Mouse (Mus musculus): ENCODE measurements at regions not wholly inside any gene's neighbourhood (a gene's known extent, or its start where the extent isn't known, plus 50 kb on each side); places are given as distances from the start of the nearest gene placed in this dataset.
"Not testable (repeated sequence)": the region's sequence is repeated elsewhere in the genome, so short reads cannot be mapped to it uniquely, and the experiment has no call there.

- Histone ChIP-seq H3K27me3 (no peaks in the 10 kb centered on the region), H3K36me3 (no peaks in the 10 kb centered on the region), H3K9ac (no peak overlapping the region), H3K4me3 (replicated peaks) (no peak overlapping the region), H3K27ac (no peak overlapping the region), H3K4me1 (replicated peaks) (no peaks in the 10 kb centered on the region), H3K9me3 (replicated peaks) (no peaks in the 10 kb centered on the region), H3K4me2 (no peak overlapping the region)
- ATAC-seq (ENCODE audit: low read depth), result no peak
- no peak for DNase-seq
- 60% methylated on average over 1 of the region's 1 CpGs for WGBS (ENCODE audit: insufficient replicate concordance)
Observed at GRCm38 (mm10) chr19:18015371-18015770, 177.9 kb upstream of the Pcsk5 start.

- DNase-seq, result no peak
- 69% methylated on average over 7 of the region's 7 CpGs for WGBS (ENCODE audit: insufficient replicate concordance)
- no peak for ATAC-seq (ENCODE audit: low read depth)
Observed at GRCm38 (mm10) chr19:18012029-18012428, 174.6 kb upstream of the Pcsk5 start.

GRCm38 (mm10) chr19:17997561-17997960 lies 160.1 kb upstream of the Pcsk5 start:
- no peak overlapping the region for H3K4me2 ChIP-seq
- H3K9ac ChIP-seq, result no peak overlapping the region

More at GRCm38 (mm10) chr19:18012029-18012428, 174.6 kb upstream of the Pcsk5 start:
- Histone ChIP-seq H3K4me2 (no peak overlapping the region), H3K4me1 (replicated peaks) (no peaks in the 10 kb centered on the region), H3K4me3 (replicated peaks) (no peak overlapping the region), H3K27ac (no peak overlapping the region), H3K36me3 (no peaks in the 10 kb centered on the region), H3K9me3 (replicated peaks) (no peaks in the 10 kb centered on the region), H3K9ac (no peak overlapping the region), H3K27me3 (no peaks in the 10 kb centered on the region)

GRCm38 (mm10) chr19:17983416-17983815 lies 146.0 kb upstream of the Pcsk5 start:
- Histone ChIP-seq H3K4me1 (replicated peaks) (no peaks in the 10 kb centered on the region), H3K27ac (no peak overlapping the region)
- 61% methylated on average over 1 of the region's 1 CpGs for WGBS (ENCODE audit: insufficient replicate concordance)

More at GRCm38 (mm10) chr19:17997561-17997960, 160.1 kb upstream of the Pcsk5 start:
- DNase-seq, result no peak
- H3K4me3 ChIP-seq (replicated peaks), result no peak overlapping the region
- H3K4me1 ChIP-seq (replicated peaks), result no peaks in the 10 kb centered on the region
- H3K27me3 ChIP-seq, result no peaks in the 10 kb centered on the region
- no peaks in the 10 kb centered on the region for H3K9me3 ChIP-seq (replicated peaks)
- H3K36me3 ChIP-seq, result no peaks in the 10 kb centered on the region
- no peak overlapping the region for H3K27ac ChIP-seq
- 68% methylated on average over 3 of the region's 3 CpGs for WGBS (ENCODE audit: insufficient replicate concordance)
- no peak for ATAC-seq (ENCODE audit: low read depth)

GRCm38 (mm10) chr19:17965566-17965965 lies 128.1 kb upstream of the Pcsk5 start:
- no peak for DNase-seq
- Histone ChIP-seq H3K4me2 (no peak overlapping the region), H3K36me3 (no peaks in the 10 kb centered on the region), H3K27me3 (no peaks in the 10 kb centered on the region), H3K9me3 (replicated peaks) (no peaks in the 10 kb centered on the region; the same call in 1 of the 2 replicates), H3K9ac (no peak overlapping the region), H3K27ac (no peak overlapping the region), H3K4me1 (replicated peaks) (no peaks in the 10 kb centered on the region), H3K4me3 (replicated peaks) (no peak overlapping the region)
- ATAC-seq (ENCODE audit: low read depth), result no peak
- WGBS (ENCODE audit: insufficient replicate concordance), result 37% methylated on average over 1 of the region's 1 CpGs

More at GRCm38 (mm10) chr19:17983416-17983815, 146.0 kb upstream of the Pcsk5 start:
- DNase-seq, result no peak
- no peaks in the 10 kb centered on the region for H3K36me3 ChIP-seq
- no peaks in the 10 kb centered on the region for H3K27me3 ChIP-seq
- H3K9me3 ChIP-seq (replicated peaks), result no peaks in the 10 kb centered on the region
- ATAC-seq (ENCODE audit: low read depth), result no peak
- H3K4me3 ChIP-seq (replicated peaks), result no peak overlapping the region
- no peak overlapping the region for H3K9ac ChIP-seq
- no peak overlapping the region for H3K4me2 ChIP-seq

- no peak overlapping the region for H3K9ac ChIP-seq
- no peaks in the 10 kb centered on the region for H3K27me3 ChIP-seq
- DNase-seq (no peak), ATAC-seq (ENCODE audit: low read depth) (no peak)
- no peaks in the 10 kb centered on the region for H3K36me3 ChIP-seq
- no peaks in the 10 kb centered on the region for H3K9me3 ChIP-seq (replicated peaks)
- H3K27ac ChIP-seq, result no peak overlapping the region
- no peak overlapping the region for H3K4me3 ChIP-seq (replicated peaks)
- no peak overlapping the region for H3K4me2 ChIP-seq
- no peaks in the 10 kb centered on the region for H3K4me1 ChIP-seq (replicated peaks)
Observed at GRCm38 (mm10) chr19:17958440-17958839, 121.0 kb upstream of the Pcsk5 start.

GRCm38 (mm10) chr19:17932665-17933064 lies 95.2 kb upstream of the Pcsk5 start:
- Histone ChIP-seq H3K27me3 (no peaks in the 10 kb centered on the region), H3K36me3 (no peaks in the 10 kb centered on the region), H3K9me3 (replicated peaks) (no peaks in the 10 kb centered on the region), H3K4me3 (replicated peaks) (no peak overlapping the region), H3K4me2 (no peak overlapping the region), H3K9ac (no peak overlapping the region), H3K27ac (no peak overlapping the region), H3K4me1 (replicated peaks) (no peaks in the 10 kb centered on the region)
- ATAC-seq (ENCODE audit: low read depth) (no peak), DNase-seq (no peak)
- WGBS (ENCODE audit: insufficient replicate concordance), result 62% methylated on average over 4 of the region's 4 CpGs

GRCm38 (mm10) chr19:17927121-17927520 lies 89.7 kb upstream of the Pcsk5 start:
- H3K9ac ChIP-seq; H3K27ac ChIP-seq; H3K9me3 ChIP-seq (replicated peaks); H3K27me3 ChIP-seq; H3K36me3 ChIP-seq; H3K4me1 ChIP-seq (replicated peaks); H3K4me2 ChIP-seq; DNase-seq; ATAC-seq (ENCODE audit: low read depth); H3K4me3 ChIP-seq (replicated peaks): not testable (repeated sequence)
- 76% methylated on average over 8 of the region's 8 CpGs for WGBS (ENCODE audit: insufficient replicate concordance)

GRCm38 (mm10) chr19:17907579-17907978 lies 70.1 kb upstream of the Pcsk5 start:
- Histone ChIP-seq H3K9ac (no peak overlapping the region), H3K36me3 (no peaks in the 10 kb centered on the region), H3K4me1 (replicated peaks) (no peaks in the 10 kb centered on the region), H3K4me3 (replicated peaks) (no peak overlapping the region), H3K27me3 (no peaks in the 10 kb centered on the region), H3K9me3 (replicated peaks) (no peaks in the 10 kb centered on the region), H3K4me2 (no peak overlapping the region), H3K27ac (no peak overlapping the region)
- no peak for DNase-seq
- ATAC-seq (ENCODE audit: low read depth), result no peak
- 64% methylated on average over 1 of the region's 1 CpGs for WGBS (ENCODE audit: insufficient replicate concordance)

- no peaks in the 10 kb centered on the region for H3K36me3 ChIP-seq
Observed at GRCm38 (mm10) chr19:17904120-17904519, 66.7 kb upstream of the Pcsk5 start.

GRCm38 (mm10) chr19:17892615-17893014 lies 55.2 kb upstream of the Pcsk5 start:
- Histone ChIP-seq H3K9ac (no peak overlapping the region), H3K4me2 (no peak overlapping the region), H3K27me3 (no peaks in the 10 kb centered on the region), H3K4me1 (replicated peaks) (no peaks in the 10 kb centered on the region), H3K27ac (no peak overlapping the region), H3K4me3 (replicated peaks) (no peak overlapping the region), H3K36me3 (no peaks in the 10 kb centered on the region), H3K9me3 (replicated peaks) (no peaks in the 10 kb centered on the region)
- ATAC-seq (ENCODE audit: low read depth) (no peak), DNase-seq (no peak)

More at GRCm38 (mm10) chr19:17904120-17904519, 66.7 kb upstream of the Pcsk5 start:
- Histone ChIP-seq H3K4me1 (replicated peaks) (no peaks in the 10 kb centered on the region), H3K27me3 (no peaks in the 10 kb centered on the region), H3K4me3 (replicated peaks) (no peak overlapping the region), H3K9me3 (replicated peaks) (no peaks in the 10 kb centered on the region), H3K4me2 (no peak overlapping the region), H3K9ac (no peak overlapping the region), H3K27ac (no peak overlapping the region)
- DNase-seq (no peak), ATAC-seq (ENCODE audit: low read depth) (no peak)
- 61% methylated on average over 3 of the region's 3 CpGs for WGBS (ENCODE audit: insufficient replicate concordance)

Measured in liver, embryonic 13.5 days (tissue).